Mouse (Mus musculus) lung, embryonic 16.5 days (tissue): ENCODE results near the gene Zc3h10. TPM values are rescaled to one million over a fixed set of nuclear protein-coding genes. Genes with fewer than 3 reads are reported as not detected.

ENCODE experiments used
- ATAC-seq: fragments of 200-750 bp; cut with Nextera tagmentation; 2 replicates; pipeline ENCODE4 v1.8.0; 2017; ENCODE audit warnings: low read depth, mild to moderate bottlenecking, moderate library complexity
- H3K27ac ChIP-seq: fragments of 300-500 bp; sonication (generic); 2 replicates; pipeline ENCODE4 v1.5.1; 2014; ENCODE audit warnings: mild to moderate bottlenecking, control low read depth, low read length
- H3K27me3 ChIP-seq: fragments of 300-500 bp; sonication (generic); 2 replicates; pipeline ENCODE4 v1.6.1; 2014; ENCODE audit warnings: low read depth, low read length, mixed read lengths; ENCODE audit not compliant: control insufficient read depth, insufficient read depth
- H3K36me3 ChIP-seq: fragments of 300-500 bp; sonication (generic); 2 replicates; pipeline ENCODE4 v1.6.1; 2014; ENCODE audit warnings: low read length; ENCODE audit not compliant: control insufficient read depth, insufficient read depth
- H3K4me1 ChIP-seq: fragments of 300-500 bp; sonication (generic); replicated peaks from 2 replicates; pipeline ENCODE4 v1.6.1; 2014; ENCODE audit warnings: low read length, mixed read lengths; ENCODE audit not compliant: control insufficient read depth, insufficient read depth
- H3K4me2 ChIP-seq: fragments of 300-500 bp; sonication (generic); 2 replicates; pipeline ENCODE4 v1.6.1; 2014; ENCODE audit warnings: low read depth, low read length, control low read depth
- H3K4me3 ChIP-seq: fragments of 300-500 bp; sonication (generic); 2 replicates; pipeline ENCODE4 v1.5.1; 2014; ENCODE audit warnings: mild to moderate bottlenecking, low read length, control low read depth
- H3K9ac ChIP-seq: fragments of 300-500 bp; sonication (generic); 2 replicates; pipeline ENCODE4 v1.6.1; 2014; ENCODE audit warnings: low read length, control low read depth
- H3K9me3 ChIP-seq: fragments of 300-500 bp; sonication (generic); 2 replicates; pipeline ENCODE4 v1.6.1; 2016; ENCODE audit warnings: low read length; ENCODE audit not compliant: control insufficient read depth
- WGBS: fragments of 180-500 bp; shearing (Covaris S2); extraction: QIAGEN DNeasy Blood & Tissue Kit; methylation state at CpG from one replicate; pipeline ENCODE4 v1.1.7; 2014; 5-methylcytosine and 5-hydroxymethylcytosine counted together
- polyA plus RNA-seq: library from polyadenylated mRNA; unstranded; fragments of >200 nt; fragmentation: Nextera tagmentation; extraction: Ambion mirVana; gene quantifications from 2 replicates; pipeline ENCODE4 v1.2.1, GENCODE M21; 2015

Zc3h10 gene
- polyA plus RNA-seq, 1 experiment from 2014 or later = 11.9 TPM

DNA sequence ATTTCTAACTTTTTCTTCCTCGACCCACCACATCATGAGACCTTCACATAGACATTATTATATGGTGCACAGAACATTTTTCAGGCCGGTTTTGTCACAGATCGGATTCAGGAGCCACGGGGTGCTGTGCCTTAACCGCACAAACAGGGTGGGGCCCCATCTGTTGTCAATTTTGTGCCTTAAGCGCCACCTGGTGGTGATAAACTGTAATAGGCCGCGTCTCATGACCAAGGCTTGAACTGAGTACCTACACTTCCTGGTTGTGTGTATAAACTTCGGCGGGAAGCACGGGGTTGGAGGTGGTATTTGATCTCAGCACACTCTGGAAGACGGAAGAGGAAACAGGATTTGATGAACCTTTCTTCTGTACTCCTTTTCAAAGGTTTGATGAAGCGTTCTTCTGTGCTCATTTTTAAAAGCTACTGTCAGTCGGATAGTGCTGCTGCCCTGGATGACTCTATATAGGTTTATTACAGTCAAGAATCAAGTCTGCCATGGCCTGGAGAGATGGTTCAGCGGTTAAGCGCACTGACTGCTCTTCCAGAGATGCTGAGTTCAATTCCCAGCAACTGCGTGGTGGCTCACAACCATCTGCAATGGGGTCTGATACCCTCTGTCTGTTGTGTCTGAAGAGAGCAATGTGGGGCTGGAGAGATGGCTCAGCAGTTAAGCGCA, 11.2 kb downstream of the Zc3h10 start:
- no peaks in the 10 kb centered on the region for H3K9me3 ChIP-seq
- peak overlapping the region; percentile 20 for H3K4me3 ChIP-seq
- H3K36me3 ChIP-seq = no peaks in the 10 kb centered on the region
- WGBS = 12% methylated on average over 18 of the region's 18 CpGs
- H3K27ac ChIP-seq = peak overlapping the region; percentile 34; the same call in 1 of the 2 replicates
- peak; percentile 97 for ATAC-seq
- H3K27me3 ChIP-seq = no peaks in the 10 kb centered on the region
- H3K9ac ChIP-seq = peak overlapping the region; percentile 63
- peak overlapping the region; percentile 55 for H3K4me2 ChIP-seq
- H3K4me1 ChIP-seq = peaks cover 4% of the 10 kb centered on the region; the same call in 1 of the 2 replicates

DNA sequence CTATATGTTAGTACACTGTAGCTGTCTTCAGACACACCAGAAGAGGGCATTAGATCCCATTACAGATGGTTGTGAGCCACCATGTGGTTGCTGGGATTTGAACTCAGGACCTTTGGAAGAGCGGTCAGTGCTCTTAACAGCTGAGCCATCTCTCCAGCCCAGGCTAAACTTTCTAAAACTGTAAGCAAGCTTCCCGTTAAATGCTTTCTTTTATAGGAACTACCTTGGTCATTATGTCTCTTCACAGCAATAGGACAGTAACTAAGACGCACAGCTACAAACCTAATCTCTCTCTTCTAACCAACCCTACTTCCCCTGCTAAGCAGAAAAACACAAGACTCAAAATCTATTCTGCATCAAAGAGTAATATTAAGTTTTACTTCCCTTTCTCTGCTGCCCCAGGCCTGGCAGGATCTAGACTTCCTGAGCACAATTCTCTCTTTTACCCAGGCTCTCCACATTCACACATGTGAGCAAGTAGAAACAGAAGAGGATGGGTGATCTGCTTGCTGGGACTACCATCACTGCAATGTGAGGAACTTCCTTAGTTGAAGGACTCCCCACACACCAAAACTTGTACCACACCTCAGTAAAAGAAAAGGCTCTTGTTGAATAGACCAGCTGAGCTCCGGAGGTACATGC, 11.8 kb downstream of the Zc3h10 start:
- H3K27ac ChIP-seq = peak overlapping the region; percentile 34; the same call in 1 of the 2 replicates
- no peak; the same call in 1 of the 2 replicates for ATAC-seq
- no peaks in the 10 kb centered on the region for H3K9me3 ChIP-seq
- no peaks in the 10 kb centered on the region for H3K36me3 ChIP-seq
- WGBS = 73% methylated on average over 4 of the region's 4 CpGs
- peak overlapping the region; percentile 20 for H3K4me3 ChIP-seq
- H3K9ac ChIP-seq = peak overlapping the region; percentile 63
- H3K27me3 ChIP-seq = no peaks in the 10 kb centered on the region
- H3K4me2 ChIP-seq = peak overlapping the region; percentile 55
- peaks cover 4% of the 10 kb centered on the region; the same call in 1 of the 2 replicates for H3K4me1 ChIP-seq

DNA sequence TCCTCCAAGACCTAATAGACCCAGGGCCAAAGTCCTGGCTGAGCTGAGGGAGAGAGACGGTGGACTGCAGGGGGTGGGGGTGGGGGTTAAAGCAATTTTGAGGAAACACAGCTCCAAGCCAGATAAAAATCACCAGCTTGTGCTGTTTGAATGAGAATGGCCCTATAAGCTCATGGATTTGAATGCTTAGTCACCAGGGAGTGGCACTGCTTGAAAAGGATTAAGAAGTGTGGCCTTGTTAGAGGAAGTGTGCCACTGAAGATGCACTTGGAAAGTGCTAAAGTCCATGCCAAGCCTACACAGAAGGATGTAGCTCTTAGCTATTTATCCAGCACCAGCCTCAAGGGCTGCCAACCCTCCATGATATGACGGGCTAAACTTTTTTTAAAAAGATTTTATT, 12.4 kb downstream of the Zc3h10 start:
- no peak overlapping the region for H3K4me2 ChIP-seq
- no peak for ATAC-seq
- peaks cover 4% of the 10 kb centered on the region; the same call in 1 of the 2 replicates for H3K4me1 ChIP-seq
- no peak overlapping the region for H3K27ac ChIP-seq
- H3K9me3 ChIP-seq = no peaks in the 10 kb centered on the region
- no peak overlapping the region for H3K9ac ChIP-seq
- 74% methylated on average over 2 of the region's 2 CpGs for WGBS
- H3K36me3 ChIP-seq = no peaks in the 10 kb centered on the region
- H3K4me3 ChIP-seq = no peak overlapping the region
- H3K27me3 ChIP-seq = no peaks in the 10 kb centered on the region

- 0 out of 2 replicates have a peak, but pooled peaks cover 2% of the 10 kb centered on the region for H3K27me3 ChIP-seq
- ATAC-seq = no peak
- peaks cover 12% of the 10 kb centered on the region for H3K4me1 ChIP-seq
- peak overlapping the region; percentile 57 for H3K9ac ChIP-seq
- peak overlapping the region; percentile 88 for H3K4me3 ChIP-seq
- peak overlapping the region; percentile 34 for H3K27ac ChIP-seq
- H3K4me2 ChIP-seq = peak overlapping the region; percentile 99
- WGBS = 28% methylated on average over 28 of the region's 28 CpGs
- no peaks in the 10 kb centered on the region for H3K9me3 ChIP-seq
- H3K36me3 ChIP-seq = no peaks in the 10 kb centered on the region
Measured at GRCm38 (mm10) chr10:128526366-128527356, 20.9 kb downstream of the Zc3h10 start.

DNA sequence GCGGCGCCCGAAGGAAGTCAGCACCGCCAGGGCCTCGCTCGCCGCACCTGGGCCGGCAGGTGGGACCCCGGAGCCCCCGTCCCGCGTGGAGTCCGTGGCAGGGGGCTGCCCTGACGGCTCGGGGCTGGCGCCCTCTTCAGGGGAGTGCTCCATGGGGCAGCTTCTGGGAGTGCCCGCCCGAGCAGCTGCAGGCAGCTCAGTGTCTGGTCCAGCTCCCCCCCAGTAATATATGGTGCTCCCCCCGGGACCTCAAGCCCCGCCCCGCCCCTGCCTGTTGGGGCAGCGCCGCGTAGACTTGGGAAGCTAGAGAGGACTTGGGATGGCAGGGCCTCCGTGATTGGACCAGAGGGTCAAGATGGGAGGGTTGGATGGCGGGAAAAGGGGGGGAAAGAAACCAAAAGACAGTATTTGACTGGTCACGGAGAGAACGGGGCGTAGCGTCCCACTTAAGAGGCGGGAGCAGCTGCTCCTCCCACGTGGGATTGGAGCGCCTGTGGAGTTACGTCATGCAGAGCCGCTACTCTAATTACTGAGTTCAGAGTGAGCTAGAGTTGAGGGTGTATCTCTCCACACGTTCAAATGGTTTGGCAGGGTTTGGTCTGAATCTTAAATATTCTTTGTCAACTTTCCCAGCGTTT, 21.8 kb downstream of the Zc3h10 start, which contains the start of gene Esyt1:
Gene Esyt1, minus strand, starts transcription at position 201 of the 638 bp plus-strand sequence.
- 0 out of 2 replicates have a peak, but pooled peaks cover 2% of the 10 kb centered on the region for H3K27me3 ChIP-seq
- H3K4me1 ChIP-seq = peaks cover 12% of the 10 kb centered on the region
- H3K4me2 ChIP-seq = peak within 1 kb of the TSS; percentile 99
- H3K4me3 ChIP-seq = peak within 1 kb of the TSS; percentile 88
- H3K9me3 ChIP-seq = no peaks in the 10 kb centered on the region
- peak; percentile 98 for ATAC-seq
- peak within 1 kb of the TSS; percentile 87 for H3K27ac ChIP-seq
- no peaks in the 10 kb centered on the region for H3K36me3 ChIP-seq
- under 1% methylated on average over 37 of the region's 37 CpGs for WGBS
- peak within 1 kb of the TSS; percentile 86 for H3K9ac ChIP-seq

DNA sequence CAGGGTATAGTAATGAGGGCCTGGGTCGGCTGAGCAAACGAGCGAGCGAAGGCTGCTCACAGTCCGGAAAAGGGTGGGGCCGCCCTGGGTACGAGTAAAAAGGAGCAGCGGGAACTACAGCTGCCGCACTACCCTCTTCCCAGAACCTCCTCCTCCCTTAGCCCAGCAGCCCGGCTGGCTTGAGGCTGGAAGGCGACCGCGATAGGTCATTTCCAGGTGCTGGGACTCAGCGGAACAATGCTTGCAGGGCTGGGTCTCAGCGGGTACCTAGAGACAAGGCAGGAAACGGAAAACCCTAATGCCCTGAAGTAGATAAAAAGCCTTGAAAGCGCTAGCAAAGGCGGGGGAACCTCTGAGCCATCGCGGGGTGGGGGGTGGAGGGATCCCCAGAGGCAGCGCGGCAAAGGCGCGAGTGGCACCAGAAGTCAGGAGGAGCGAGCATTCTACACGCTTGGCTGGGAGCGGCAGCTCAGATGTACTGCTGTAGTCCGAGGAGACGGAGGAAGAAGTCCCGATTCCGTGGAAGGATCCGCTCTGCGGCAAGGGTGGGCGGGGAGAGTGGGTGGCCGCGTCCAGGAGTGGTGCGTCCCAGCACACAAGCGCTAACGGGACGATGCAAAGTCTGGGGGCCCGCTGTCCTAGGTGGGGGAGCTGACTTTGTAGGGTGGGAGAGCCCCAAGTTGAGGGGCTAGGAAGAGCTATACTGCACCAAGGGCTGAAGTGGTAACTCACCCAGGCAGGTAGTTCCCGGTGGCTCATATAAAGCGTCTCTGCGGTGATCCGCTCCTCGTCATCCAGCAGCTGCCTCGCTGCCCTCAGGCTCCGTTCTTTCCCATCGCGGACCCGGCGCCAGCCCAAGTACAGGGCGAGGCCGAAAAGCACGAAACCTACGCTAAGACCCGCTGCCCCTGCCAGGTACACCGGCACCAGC, 22.6 kb downstream of the Zc3h10 start:
- ATAC-seq = peak; percentile 34
- Histone ChIP-seq H3K36me3 (no peaks in the 10 kb centered on the region), H3K4me2 (peak overlapping the region; percentile 99), H3K27ac (peak overlapping the region; percentile 87), H3K9ac (peak overlapping the region; percentile 86), H3K4me3 (peak overlapping the region; percentile 88), H3K9me3 (no peaks in the 10 kb centered on the region), H3K27me3 (0 out of 2 replicates have a peak, but pooled peaks cover 2% of the 10 kb centered on the region), H3K4me1 (peaks cover 12% of the 10 kb centered on the region)
- under 1% methylated on average over 58 of the region's 58 CpGs for WGBS

- peaks cover 12% of the 10 kb centered on the region for H3K4me1 ChIP-seq
- WGBS = 20% methylated on average over 11 of the region's 11 CpGs
Measured at GRCm38 (mm10) chr10:128524111-128524731, 23.4 kb downstream of the Zc3h10 start.

More at GRCm38 (mm10) chr10:128524111-128524731, 23.4 kb downstream of the Zc3h10 start:
- H3K36me3 ChIP-seq = no peaks in the 10 kb centered on the region
- peak overlapping the region; percentile 86 for H3K9ac ChIP-seq
- 0 out of 2 replicates have a peak, but pooled peaks cover 2% of the 10 kb centered on the region for H3K27me3 ChIP-seq
- peak overlapping the region; percentile 88 for H3K4me3 ChIP-seq
- H3K9me3 ChIP-seq = no peaks in the 10 kb centered on the region
- no peak overlapping the region for H3K27ac ChIP-seq
- no peak for ATAC-seq
- H3K4me2 ChIP-seq = peak overlapping the region; percentile 99
